Mouse (Mus musculus) CH12.LX (cell line): ENCODE data around the gene Vmn2r89.

Experiments
- BHLHE40 ChIP-seq: IDR thresholded peaks from 2 replicates; pipeline ENCODE4 v1.6.1; 2011; ENCODE audit warnings: mild to moderate bottlenecking, low read depth, low read length, improper control_type of control experiment
- CTCF ChIP-seq, 2 experiments: IDR thresholded peaks in 1 of 2; conservative IDR thresholded peaks in 1 of 2; 2 replicates each; pipeline ENCODE4 v1.5.1; 2011 to 2012; ENCODE audit warnings: low read depth in 2 of 2, low read length in 2 of 2, improper control_type of control experiment in 1 of 2, inconsistent platforms in 1 of 2, mild to moderate bottlenecking in 1 of 2, moderate library complexity in 1 of 2
- E2F4 ChIP-seq: IDR thresholded peaks from 2 replicates; pipeline ENCODE4 v1.6.1; 2011; ENCODE audit warnings: low read depth, low read length, improper control_type of control experiment; ENCODE audit not compliant: insufficient replicate concordance
- EP300 ChIP-seq: IDR thresholded peaks from 2 replicates; pipeline ENCODE4 v1.6.1; 2011; ENCODE audit warnings: low read length, improper control_type of control experiment
- ETS1 ChIP-seq: conservative IDR thresholded peaks from 2 replicates; pipeline ENCODE4 v1.6.1; 2012; ENCODE audit warnings: low read depth, mild to moderate bottlenecking, inconsistent platforms, low read length, improper control_type of control experiment, moderate library complexity
- GABPA ChIP-seq: IDR thresholded peaks from 2 replicates; pipeline ENCODE4 v1.6.1; 2012; ENCODE audit warnings: low read depth, low read length, improper control_type of control experiment, inconsistent platforms; ENCODE audit not compliant: insufficient replicate concordance
- HCFC1 ChIP-seq: IDR thresholded peaks from 2 replicates; pipeline ENCODE4 v1.6.1; 2012; ENCODE audit warnings: low read depth, mild to moderate bottlenecking, inconsistent platforms, low read length, improper control_type of control experiment
- MAFK ChIP-seq: IDR thresholded peaks from 2 replicates; pipeline ENCODE4 v1.6.1; 2011; ENCODE audit warnings: low read length, improper control_type of control experiment; ENCODE audit not compliant: insufficient replicate concordance
- POLR2A ChIP-seq: IDR thresholded peaks from 2 replicates; pipeline ENCODE4 v1.6.1; 2011; ENCODE audit warnings: low read depth, mild to moderate bottlenecking, improper control_type of control experiment, low read length
- RAD21 ChIP-seq: IDR thresholded peaks from 2 replicates; pipeline ENCODE4 v1.6.1; 2011; ENCODE audit warnings: low read depth, mild to moderate bottlenecking, low read length, improper control_type of control experiment, moderate library complexity
- SIN3A ChIP-seq: IDR thresholded peaks from 2 replicates; pipeline ENCODE4 v1.6.1; 2012; ENCODE audit warnings: low read length, improper control_type of control experiment, inconsistent platforms
- TCF12 ChIP-seq: IDR thresholded peaks from 2 replicates; pipeline ENCODE4 v1.6.1; 2014; ENCODE audit warnings: low read depth, mild to moderate bottlenecking, inconsistent platforms, low read length, improper control_type of control experiment
- UBTF ChIP-seq: IDR thresholded peaks from 2 replicates; pipeline ENCODE4 v1.6.1; 2012; ENCODE audit warnings: low read depth, mild to moderate bottlenecking, inconsistent platforms, low read length, improper control_type of control experiment, moderate library complexity
- USF1 ChIP-seq: IDR thresholded peaks from 2 replicates; pipeline ENCODE4 v1.6.1; 2014; ENCODE audit warnings: low read depth, mild to moderate bottlenecking, inconsistent platforms, low read length, improper control_type of control experiment

GRCm38 (mm10) chr14:51486111-51486510 lies 34.5 kb downstream of the Vmn2r89 start:
- TF ChIP-seq POLR2A (no peak), MAFK (no peak), HCFC1 (no peak), GABPA (no peak), SIN3A (no peak), USF1 (no peak), CTCF (conservative IDR thresholded peaks at IDR 0.05 in 1 of 2, IDR thresholded peaks at IDR 0.05 in 1 of 2; ENCODE audit: low read depth in 2 of 2, low read length in 2 of 2) (no peak), TCF12 (no peak), EP300 (no peak), BHLHE40 (no peak), ETS1 (no peak), UBTF (no peak), E2F4 (no peak), RAD21 (no peak)
